Comparison of ENCODE assay signal across 17 mouse cellular contexts in the genomic region with DNA sequence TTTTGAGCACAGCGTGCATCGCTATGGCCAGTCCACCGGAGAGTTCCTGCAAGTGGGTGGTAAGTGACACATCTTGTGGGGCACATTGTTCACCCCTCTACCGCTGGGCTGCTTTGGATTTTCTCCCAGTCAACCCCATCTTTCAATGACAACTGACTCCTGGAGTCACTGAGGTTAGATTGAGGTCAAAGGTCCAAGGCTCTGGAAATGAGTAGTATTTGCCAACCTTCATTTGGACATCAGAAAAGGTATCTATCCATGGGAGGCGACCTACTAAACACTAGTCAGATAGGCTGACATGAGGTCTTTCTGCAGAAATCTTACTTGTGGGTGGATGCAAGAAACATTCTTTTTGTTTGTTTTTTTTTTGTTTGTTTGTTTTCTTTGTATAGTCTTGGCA.
"Had no signal": no experiment of that assay in that cellular context is flagged by ENCODE, and none has a peak within 500 bp of the region (broad histone marks: within the 10 kb centered on the region; RNA-seq: fewer than 3 reads in every experiment).

No protein-coding gene starts in this region.

- H3K9me3 ChIP-seq: lung, embryonic 15.5 days; megakaryocyte, embryonic 14.5 days; midbrain, embryonic 13.5 days; midbrain, embryonic 15.5 days; neural tube, embryonic 12.5 days had no signal

- DNase-seq: lung, adult 2 months; lung, postnatal 14 days; lung, postnatal 36 days; right cerebral cortex, postnatal 25 days; right cerebral cortex, postnatal 4 days; spleen, adult 18-20 months; thymus, adult 18-20 months; thymus, postnatal 14 days; thymus, postnatal 36 days had no signal

- H3K4me1 ChIP-seq: lung, embryonic 15.5 days; neural tube, embryonic 12.5 days had no signal

- H3K4me2 ChIP-seq: lung, embryonic 15.5 days; midbrain, embryonic 11.5 days; midbrain, embryonic 13.5 days; midbrain, embryonic 15.5 days; neural tube, embryonic 12.5 days had no signal

- ATAC-seq: lung, postnatal 0 days; midbrain, embryonic 13.5 days; midbrain, embryonic 15.5 days had no signal

- H3K27me3 ChIP-seq: lung, embryonic 15.5 days; megakaryocyte, embryonic 14.5 days; midbrain, embryonic 13.5 days; midbrain, embryonic 15.5 days; neural tube, embryonic 12.5 days had no signal

- H3K36me3 ChIP-seq: lung, embryonic 15.5 days; midbrain, embryonic 15.5 days; neural tube, embryonic 12.5 days had no signal

- H3K4me3 ChIP-seq: lung, embryonic 15.5 days; megakaryocyte, embryonic 14.5 days; midbrain, embryonic 13.5 days; midbrain, embryonic 15.5 days; neural tube, embryonic 12.5 days had no signal

- H3K27ac ChIP-seq: lung, embryonic 15.5 days; macrophage; midbrain, embryonic 13.5 days; midbrain, embryonic 15.5 days; neural tube, embryonic 12.5 days had no signal

- H3K9ac ChIP-seq: lung, embryonic 15.5 days; midbrain, embryonic 13.5 days; midbrain, embryonic 15.5 days; neural tube, embryonic 12.5 days had no signal
